In genomic region chr10:13500473-13500872, GRCm38 (mm10) we compare ENCODE assay signal across 1 mouse cellular context.
TF ChIP-seq lines count a peak whose summit lies in the region.

No protein-coding gene starts in this region.

TF ChIP-seq in MEL, 35 proteins besides CTCF, POLR2A, EP300 and RAD21:
- TF ChIP-seq KAT2A (conservative IDR thresholded peaks at IDR 0.05; ENCODE audit: low read depth, low read length) (no peak), TAL1 (IDR thresholded peaks at IDR 0.05; ENCODE audit: low read length) (no peak), MAX (IDR thresholded peaks at IDR 0.05; ENCODE audit: low read length) (no peak), MEF2A (IDR thresholded peaks at IDR 0.05; ENCODE audit: extremely low read depth, insufficient replicate concordance, low read depth, low read length, poor library complexity, severe bottlenecking) (no peak), ETS1 (IDR thresholded peaks at IDR 0.05; ENCODE audit: low read depth, low read length) (no peak), TCF12 (IDR thresholded peaks at IDR 0.05; ENCODE audit: low read depth, low read length) (no peak), NRF1 (IDR thresholded peaks at IDR 0.05; ENCODE audit: insufficient read depth, low read depth, low read length, poor library complexity, severe bottlenecking) (no peak), BHLHE40 (IDR thresholded peaks at IDR 0.05; ENCODE audit: borderline replicate concordance, low read depth, low read length) (no peak), E2F4 (IDR thresholded peaks at IDR 0.05; ENCODE audit: borderline replicate concordance, low read depth, low read length) (no peak), JUND (IDR thresholded peaks at IDR 0.05; ENCODE audit: low read depth, low read length) (no peak), GABPA (IDR thresholded peaks at IDR 0.05; ENCODE audit: low read depth, low read length) (no peak), USF2 (IDR thresholded peaks at IDR 0.05; ENCODE audit: borderline replicate concordance in 1 of 2, insufficient read depth in 1 of 2, low read depth in 1 of 2, low read length in 2 of 2) (no peak), NELFE (IDR thresholded peaks at IDR 0.05; ENCODE audit: low read depth, low read length) (no peak), CHD1 (IDR thresholded peaks at IDR 0.05; ENCODE audit: low read depth, low read length) (no peak), GATA1 (IDR thresholded peaks at IDR 0.05; ENCODE audit: low read depth, low read length) (no peak), SIN3A (IDR thresholded peaks at IDR 0.05; ENCODE audit: low read length) (no peak), CHD2 (IDR thresholded peaks at IDR 0.05; ENCODE audit: low read length) (no peak), MYB (IDR thresholded peaks at IDR 0.05; ENCODE audit: low read depth, low read length) (no peak), RCOR1 (IDR thresholded peaks at IDR 0.05; ENCODE audit: low read depth, low read length) (no peak)
